Mouse (Mus musculus) C2C12 (cell line): ENCODE results near the gene Patj.

ENCODE experiments used
- CEBPB ChIP-seq: IDR thresholded peaks from one replicate; pipeline ENCODE4 v1.6.1; 2011; ENCODE audit warnings: low read depth, mild to moderate bottlenecking, control low read depth, moderate library complexity
- CTCF ChIP-seq: IDR thresholded peaks from one replicate; pipeline ENCODE4 v1.5.1; 2011; ENCODE audit not compliant: control insufficient read depth, insufficient read depth, insufficient read length
- FOSL1 ChIP-seq: IDR thresholded peaks from one replicate; pipeline ENCODE4 v1.8.0; 2011; ENCODE audit warnings: mild to moderate bottlenecking, low read length; ENCODE audit not compliant: poor library complexity, insufficient read depth, severe bottlenecking
- MAX ChIP-seq: IDR thresholded peaks from one replicate; pipeline ENCODE4 v1.6.1; 2011; ENCODE audit warnings: mild to moderate bottlenecking, control low read depth
- MYOD1 ChIP-seq: IDR thresholded peaks from one replicate; pipeline ENCODE4 v1.6.1; 2011; ENCODE audit warnings: low read depth; ENCODE audit not compliant: control insufficient read depth, insufficient read length
- MYOG ChIP-seq: IDR thresholded peaks from one replicate; pipeline ENCODE4 v1.6.1; 2011; ENCODE audit not compliant: control insufficient read depth, insufficient read length; ENCODE audit errors: extremely low read depth
- USF1 ChIP-seq: IDR thresholded peaks from one replicate; pipeline ENCODE4 v1.6.1; 2011; ENCODE audit warnings: low read depth, mild to moderate bottlenecking, control low read depth, moderate library complexity

GRCm38 (mm10) chr4:98543001-98543400, 147.4 kb downstream of the Patj start:
- no peak for TF ChIP-seq MAX
- TF ChIP-seq CTCF = no peak
- TF ChIP-seq MYOD1 = no peak
- TF ChIP-seq USF1 = no peak
- no peak for TF ChIP-seq MYOG
- no peak for TF ChIP-seq CEBPB
- no peak for TF ChIP-seq FOSL1
